Mouse (Mus musculus): ENCODE data around the gene Zfp825.
"Not testable (repeated sequence)": the region's sequence is repeated elsewhere in the genome, so short reads cannot be mapped to it uniquely, and the experiment has no call there.

The Zfp825 gene

DNA sequence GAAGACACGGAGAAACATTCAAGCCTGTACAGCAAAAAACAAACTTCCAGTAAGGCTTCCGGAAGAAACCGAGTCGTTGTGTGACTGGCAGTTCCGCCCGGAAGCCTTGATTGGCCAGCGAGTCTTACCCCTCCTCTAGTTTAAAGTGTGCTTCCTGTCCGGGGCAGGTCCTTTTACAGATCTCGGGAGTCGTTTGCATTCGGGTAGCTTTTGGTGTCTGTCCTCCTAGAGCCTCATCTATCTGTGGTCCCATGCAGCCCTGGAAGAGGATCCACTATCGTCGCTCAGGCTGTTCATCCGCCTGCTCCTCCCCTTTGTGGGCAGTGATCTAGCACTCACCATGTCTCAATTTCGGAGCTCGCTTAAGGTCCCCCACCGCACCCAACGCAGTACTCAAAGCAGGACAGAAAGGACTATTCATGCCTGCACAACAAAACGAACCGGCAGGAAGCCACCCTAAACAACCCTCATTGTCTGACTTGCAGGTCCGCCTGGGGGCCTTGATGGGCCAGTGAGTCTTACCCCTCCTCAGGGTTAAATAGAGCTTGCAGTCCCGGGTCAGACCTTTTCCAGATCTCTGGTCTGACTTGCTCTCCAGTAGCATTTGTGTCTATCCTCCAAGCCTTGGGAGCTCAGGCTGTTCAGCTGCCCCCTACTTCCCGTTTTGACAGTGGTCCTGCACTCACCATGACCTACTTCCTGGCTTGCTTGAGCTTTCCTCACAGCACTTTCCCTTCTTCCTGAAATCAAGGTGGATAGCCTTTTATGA, at the start of gene Zfp825:
Gene Zfp825, minus strand, starts transcription at position 82 of the 769 bp plus-strand sequence.
- peak; percentile 90 for DNase-seq (ENCODE audit: low spot score)

DNA sequence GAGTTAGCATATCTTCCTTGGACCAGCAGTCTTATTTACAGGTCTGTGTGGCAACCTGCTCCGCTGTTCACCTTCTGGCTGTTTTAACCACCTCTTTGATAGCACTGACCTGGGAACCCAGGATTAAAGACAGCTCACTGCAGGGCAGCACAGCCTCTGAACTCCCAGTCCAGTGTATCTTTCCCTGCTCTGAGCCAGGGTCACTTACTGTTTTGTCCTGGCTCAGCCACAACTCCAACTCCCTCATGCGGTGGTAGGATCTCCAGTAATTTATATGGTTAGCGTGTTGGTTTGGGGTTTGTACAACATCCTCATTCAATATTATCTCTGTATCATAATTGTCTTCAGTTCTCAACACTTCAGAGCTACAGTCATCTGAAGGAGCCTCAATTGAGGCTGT, 41.6 kb upstream of the Zfp825 start:
- not testable (repeated sequence) for DNase-seq (ENCODE audit: low spot score)

DNA sequence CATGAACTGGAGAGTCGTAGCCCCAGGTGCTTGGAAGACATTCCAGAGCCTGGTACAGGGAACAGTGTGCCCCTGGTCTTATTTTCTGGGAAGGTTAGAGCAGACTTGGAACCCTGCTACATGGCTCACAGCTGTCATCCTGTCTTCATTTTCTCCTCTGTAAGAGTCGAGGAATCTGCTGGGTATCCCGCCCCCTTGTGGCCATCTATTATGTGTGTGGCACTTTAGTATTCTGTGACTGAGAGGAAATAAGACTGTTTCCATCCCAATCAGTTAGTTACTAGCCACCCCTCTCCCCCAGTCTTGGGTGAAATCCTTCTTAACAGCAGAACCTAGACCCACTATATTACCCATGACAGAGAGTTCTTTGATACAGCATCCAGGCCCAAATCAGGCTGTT, 41.1 kb upstream of the Zfp825 start:
- DNase-seq (ENCODE audit: low spot score), result peak; percentile 81

DNA sequence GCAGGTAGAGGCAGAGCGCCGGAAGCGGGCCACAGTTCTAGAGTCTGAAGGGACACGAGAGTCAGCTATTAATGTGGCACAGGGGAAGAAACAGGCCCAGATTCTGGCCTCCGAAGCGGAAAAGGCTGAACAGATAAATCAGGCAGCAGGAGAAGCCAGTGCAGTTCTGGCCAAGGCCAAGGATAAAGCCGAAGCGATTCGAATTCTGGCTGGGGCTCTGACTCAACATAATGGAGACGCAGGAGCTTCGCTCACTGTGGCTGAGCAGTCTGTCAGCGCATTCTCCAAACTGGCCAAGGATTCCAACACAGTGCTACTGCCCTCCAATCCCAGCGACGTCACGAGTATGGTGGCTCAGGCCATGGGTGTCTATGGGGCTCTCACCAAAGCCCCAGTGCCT, 40.3 kb upstream of the Zfp825 start:
- DNase-seq (ENCODE audit: low spot score), result no peak

DNA sequence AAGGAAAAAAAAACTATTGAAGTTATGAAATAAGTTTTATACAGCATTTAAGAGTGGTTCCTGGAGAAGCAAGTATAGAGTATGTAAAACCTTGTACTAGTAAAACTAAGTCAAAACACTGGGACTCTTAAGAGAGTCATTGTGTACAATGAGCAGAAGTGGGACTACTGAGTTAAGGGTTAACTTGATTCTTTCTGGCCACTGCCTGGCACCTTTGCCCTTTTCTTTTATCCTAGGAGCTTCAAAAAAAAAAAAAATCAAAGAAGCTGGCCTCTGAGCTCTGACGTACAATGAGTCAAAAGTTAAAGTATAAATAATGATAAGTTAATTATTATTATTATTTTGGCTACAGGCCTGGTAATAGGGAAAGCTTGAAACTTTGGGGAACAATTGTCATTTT, 37.5 kb upstream of the Zfp825 start:
- DNase-seq (ENCODE audit: low spot score), result not testable (repeated sequence)

DNA sequence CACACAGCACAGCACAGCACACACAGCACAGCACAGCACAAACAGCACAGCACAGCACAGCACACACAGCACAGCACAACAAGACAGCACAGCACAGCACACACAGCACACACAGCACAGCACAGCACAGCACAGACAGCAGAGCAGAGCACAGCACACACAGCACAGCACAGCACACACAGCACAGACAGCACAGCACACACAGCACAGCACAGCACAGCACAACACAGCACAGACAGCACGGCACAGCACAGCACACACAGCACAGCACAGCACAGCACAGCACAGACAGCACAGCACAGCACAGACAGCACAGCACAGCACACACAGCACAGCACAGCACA, 35.6 kb upstream of the Zfp825 start:
- not testable (repeated sequence) for DNase-seq (ENCODE audit: low spot score)

DNA sequence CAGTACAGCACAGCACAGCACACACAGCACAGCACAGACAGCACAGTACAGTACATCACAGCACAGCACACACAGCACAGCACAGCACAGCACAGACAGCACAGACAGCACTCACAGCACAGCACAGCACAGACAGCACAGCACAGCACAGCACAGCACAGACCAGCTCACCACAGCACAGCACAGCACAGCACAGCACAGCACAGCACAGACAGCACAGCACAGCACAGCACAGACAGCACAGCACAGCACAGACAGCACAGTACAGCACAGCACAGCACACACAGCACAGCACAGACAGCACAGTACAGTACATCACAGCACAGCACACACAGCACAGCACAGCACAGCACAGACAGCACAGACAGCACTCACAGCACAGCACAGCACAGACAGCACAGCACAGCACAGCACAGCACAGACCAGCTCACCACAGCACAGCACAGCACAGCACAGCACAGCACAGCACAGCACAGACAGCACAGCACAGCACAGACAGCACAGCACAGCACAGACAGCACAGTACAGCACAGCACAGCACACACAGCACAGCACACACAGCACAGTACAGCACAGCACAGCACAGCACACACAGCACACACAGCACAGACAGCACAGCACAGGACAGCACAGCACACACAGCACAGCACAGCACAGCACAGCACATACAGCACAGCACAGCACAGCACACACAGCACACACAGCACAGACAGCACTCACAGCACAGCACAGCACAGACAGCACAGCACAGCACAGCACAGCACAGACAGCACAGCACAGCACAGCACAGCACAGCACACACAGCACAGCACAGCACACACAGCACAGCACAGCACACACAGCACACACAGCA, 35.0 kb upstream of the Zfp825 start:
- DNase-seq (ENCODE audit: low spot score), result not testable (repeated sequence)

DNA sequence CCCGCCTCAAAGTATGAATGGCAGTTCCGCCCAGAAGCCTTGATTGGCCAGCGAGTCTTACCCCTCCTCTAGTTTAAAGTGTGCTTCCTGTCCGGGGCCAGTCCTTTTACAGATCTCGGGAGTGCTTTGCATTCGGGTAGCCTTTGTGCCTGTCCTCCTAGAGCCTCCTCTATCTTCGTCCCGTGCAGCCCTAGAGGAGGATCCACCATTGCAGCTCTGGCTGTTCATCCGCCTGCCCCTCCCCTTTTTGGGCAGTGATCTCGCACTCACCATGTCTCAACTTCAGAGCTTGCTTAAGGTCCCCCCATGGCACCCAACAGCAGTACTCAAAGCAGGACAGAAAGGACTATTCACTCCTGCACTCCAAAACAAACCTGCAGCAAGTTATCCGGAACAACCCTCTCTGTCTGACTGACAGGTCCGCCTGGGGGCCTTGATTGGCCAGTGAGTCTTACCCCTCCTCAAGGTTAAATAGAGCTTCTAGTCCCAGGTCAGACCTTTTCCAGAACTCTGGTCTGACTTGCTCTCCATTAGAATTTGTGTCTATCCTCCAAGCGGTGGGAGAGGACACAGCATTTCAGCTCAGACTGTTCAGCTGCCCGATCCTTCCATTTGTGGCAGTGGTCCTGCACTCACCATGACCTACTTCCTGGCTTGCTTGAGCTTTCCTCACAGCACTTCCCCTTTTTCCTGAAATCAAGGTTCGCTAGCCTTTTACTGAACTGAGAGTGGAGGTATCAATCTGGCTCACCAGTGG, 28.9 kb upstream of the Zfp825 start:
- peak; percentile 69 for DNase-seq (ENCODE audit: low spot score)

DNA sequence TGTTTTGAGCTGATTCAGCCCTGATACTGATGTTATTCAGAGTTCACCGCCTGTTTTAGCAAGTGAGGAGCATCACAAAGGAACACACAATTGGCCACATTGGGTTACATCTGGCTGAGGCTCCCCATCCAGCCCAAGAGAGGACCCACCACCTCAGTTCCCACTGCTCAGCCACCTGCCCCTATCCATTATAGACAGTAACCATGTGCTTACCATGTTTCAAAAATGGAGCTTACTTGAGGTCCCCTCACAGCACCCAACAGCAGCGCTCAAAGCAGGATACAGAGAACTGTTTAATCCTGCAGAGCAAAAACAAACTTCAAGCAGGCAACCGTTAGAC, 28.3 kb upstream of the Zfp825 start:
- DNase-seq (ENCODE audit: low spot score), result not testable (repeated sequence)

DNA sequence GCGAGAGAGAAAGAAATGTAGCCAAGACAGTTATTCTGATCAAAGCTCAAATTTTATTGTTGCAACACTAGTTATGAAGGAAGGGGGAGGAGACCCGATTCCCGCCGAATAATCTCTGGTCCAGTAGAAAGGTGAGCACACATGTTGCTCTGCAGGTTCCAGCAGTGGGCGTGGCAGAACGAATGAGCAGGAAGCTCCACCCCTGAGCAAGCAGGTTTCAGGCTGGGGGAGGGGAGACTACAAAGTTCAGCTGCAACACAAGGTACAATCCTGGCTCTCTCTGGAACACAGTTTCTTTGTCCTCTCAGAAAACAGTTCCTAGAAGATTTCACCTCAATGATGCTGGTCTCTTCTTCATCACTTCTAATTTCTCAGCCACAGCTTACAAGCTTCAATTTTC, 14.2 kb upstream of the Zfp825 start:
- not testable (repeated sequence) for DNase-seq (ENCODE audit: low spot score)

DNA sequence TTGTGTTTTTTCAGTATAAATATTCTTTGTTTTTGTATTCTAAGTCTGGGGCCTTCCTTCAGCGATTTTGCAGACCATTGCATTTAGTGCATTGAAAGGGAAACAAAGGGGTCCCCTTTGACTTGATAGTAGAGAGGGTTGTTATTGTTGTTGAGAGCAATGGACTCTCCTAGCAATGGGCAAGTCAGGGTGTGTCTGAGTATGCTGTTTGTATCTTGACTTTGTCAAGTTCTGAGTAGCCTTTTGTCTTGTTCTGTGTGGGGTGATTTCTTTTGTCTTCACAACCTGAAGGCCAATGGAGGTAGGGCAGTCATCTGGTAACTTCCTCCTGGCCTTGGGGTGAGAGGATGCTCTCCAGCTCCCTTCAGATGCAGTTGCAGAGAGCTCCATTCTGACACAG, 9.1 kb upstream of the Zfp825 start:
- not testable (repeated sequence) for DNase-seq (ENCODE audit: low spot score)

DNA sequence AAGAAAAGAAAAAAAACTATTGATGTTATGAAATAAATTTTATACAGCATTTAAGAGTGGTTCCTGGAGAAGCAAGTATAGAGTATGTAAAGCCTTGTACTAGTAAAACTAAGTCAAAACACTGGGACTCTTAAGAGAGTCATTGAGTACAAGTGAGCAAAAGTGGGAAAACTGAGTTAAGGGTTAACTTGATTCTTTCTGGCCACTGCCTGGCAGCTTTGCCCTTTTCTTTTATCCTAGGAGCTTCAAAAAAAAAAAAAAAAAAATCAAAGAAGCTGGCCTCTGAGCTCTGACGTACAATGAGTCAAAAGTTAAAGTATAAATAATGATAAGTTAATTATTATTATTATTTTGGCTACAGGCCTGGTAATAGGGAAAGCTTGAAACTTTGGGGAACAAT, 5.9 kb upstream of the Zfp825 start:
- DNase-seq (ENCODE audit: low spot score), result not testable (repeated sequence)

DNA sequence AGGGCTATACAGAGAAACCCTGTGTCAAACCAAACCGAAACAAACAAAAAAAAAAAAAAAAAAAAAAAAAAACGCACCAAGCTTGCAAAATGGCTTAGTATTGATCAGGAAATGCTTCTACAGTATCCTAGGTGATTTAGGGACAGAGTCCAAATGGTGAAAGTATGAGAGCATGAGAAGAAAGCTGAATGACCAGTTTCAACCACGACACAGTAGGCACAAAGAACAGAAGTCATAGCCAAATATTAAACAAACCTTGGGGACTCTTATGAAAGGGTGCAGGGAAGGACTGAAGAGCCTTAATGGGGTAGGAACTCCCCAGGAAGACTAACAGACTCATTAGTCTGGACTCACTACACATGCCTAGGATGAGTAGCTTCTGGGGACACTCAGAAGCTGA, 9.5 kb downstream of the Zfp825 start:
- not testable (repeated sequence) for DNase-seq (ENCODE audit: low spot score)

DNA sequence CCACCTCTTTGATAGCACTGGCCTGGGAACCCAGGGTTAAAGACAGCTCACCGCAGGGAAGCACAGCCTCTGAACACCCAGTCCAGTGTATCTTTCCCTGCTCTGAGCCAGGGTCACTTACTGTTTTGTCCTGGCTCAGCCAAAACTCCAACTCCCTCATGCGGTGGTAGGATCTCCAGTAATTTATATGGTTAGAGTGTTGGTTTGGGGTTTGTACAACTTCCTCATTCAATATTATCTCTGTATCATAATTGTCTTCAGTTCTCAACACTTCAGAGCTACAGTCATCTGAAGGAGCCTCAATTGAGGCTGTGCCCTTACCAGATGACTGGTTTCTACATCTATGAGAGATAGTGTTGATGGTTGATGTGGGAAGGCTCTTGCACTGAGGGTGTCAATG, 22.3 kb downstream of the Zfp825 start:
- DNase-seq (ENCODE audit: low spot score), result not testable (repeated sequence)

DNA sequence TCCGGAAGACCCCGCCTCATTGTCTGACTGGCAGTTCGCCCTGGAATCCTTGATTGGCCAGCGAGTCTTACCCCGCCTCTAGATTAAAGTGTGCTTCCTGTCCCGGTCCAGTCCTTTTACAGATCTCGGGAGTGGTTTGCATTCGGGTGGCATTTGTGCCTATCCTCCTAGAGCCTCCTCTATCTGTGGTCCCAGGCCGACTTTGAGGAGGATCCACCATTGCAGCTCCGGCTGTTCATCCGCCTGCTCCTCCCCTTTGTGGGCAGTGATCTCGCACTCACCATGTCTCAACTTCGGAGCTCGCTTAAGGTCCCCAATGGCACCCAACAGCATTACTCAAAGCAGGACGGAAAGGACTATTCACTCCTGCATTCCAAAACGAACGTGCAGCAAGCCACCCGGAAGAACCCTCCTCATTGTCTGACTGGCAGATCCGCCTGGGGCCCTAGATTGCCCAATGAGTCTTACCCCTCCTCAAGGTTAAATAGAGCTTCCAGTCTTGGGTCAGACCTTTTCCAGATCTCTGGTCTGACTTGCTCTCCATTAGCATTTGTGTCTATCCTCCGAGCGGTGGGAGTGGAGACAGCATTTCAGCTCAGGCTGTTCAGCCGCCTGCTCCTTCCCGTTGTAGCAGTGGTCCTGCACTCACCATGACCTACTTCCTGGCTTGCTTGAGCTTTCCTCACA, 30.9 kb downstream of the Zfp825 start:
- DNase-seq (ENCODE audit: low spot score), result peak; percentile 97

DNA sequence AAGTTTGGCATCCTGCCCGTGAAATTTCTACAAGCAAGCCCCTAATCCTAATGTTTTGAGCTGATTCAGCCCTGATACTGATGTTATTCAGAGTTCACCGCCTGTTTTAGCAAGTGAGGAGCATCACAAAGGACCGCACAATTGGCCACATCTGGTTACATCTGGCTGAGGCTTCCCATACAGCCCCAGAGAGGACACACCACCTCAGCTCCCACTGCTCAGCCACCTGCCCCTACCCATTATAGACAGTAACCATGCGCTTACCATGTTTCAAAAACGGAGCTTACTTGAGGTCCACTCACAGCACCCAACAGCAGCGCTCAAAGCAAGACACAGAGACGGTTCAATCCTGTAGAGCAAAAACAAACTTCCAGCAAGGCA, 31.5 kb downstream of the Zfp825 start:
- DNase-seq (ENCODE audit: low spot score), result not testable (repeated sequence)

DNA sequence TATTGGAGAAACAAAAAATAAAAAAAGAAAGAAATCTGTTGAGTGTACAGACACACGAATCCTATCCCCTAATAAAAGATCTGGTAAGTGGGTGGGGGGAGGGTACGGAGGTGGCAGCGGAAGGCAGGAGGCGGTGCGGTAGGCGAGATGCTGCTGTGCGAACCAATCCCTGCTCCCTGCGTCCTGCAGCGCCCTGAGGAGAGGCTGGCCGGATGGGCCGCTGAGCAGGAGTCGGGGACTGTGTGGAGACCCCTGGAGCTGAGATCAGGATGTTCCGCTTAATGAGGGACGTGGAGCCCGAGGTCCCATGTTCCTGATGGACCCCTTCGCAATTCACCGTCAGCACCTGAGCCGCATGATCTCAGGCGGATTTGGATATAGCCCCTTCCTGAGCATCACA, 53.9 kb downstream of the Zfp825 start:
- no peak for DNase-seq (ENCODE audit: low spot score)
